Mouse (Mus musculus): Measurements from ENCODE around the gene Gde1. TPM values are rescaled to one million over a fixed set of nuclear protein-coding genes. Genes with fewer than 3 reads are reported as not detected.

The Gde1 gene
- total RNA-seq, 2 experiments from 2014 or later: 33.4 to 35.8 TPM

Other genes starting within 250 kb of the Gde1 start
- 1 to 10 TPM; 8.0 to 8.8 TPM for gene Itpripl2, start 213.8 kb downstream of the Gde1 start, total RNA-seq (2021)
- 10 to 100 TPM; 51.9 to 53.5 TPM for gene Coq7, start 172.4 kb downstream of the Gde1 start, total RNA-seq (2021)
- gene Tmc7, start 121.0 kb downstream of the Gde1 start, total RNA-seq (2021): 1 to 10 TPM; 7.3 to 7.9 TPM
- gene Tmc5, start 108.5 kb downstream of the Gde1 start, total RNA-seq (2021): under 1 TPM in 1 of 2 experiments, not detected in 1; 0.08 TPM
- 1 to 10 TPM; 1.9 to 2.3 TPM for gene Ccp110, start 6.8 kb upstream of the Gde1 start, total RNA-seq (2021)
- gene Vps35l, start 34.4 kb upstream of the Gde1 start, total RNA-seq (2021): 10 to 100 TPM; 17.7 to 20.2 TPM
- gene Iqck, start 150.0 kb upstream of the Gde1 start, total RNA-seq (2021): under 1 TPM in 1 of 2 experiments, not detected in 1; 0.52 TPM
- gene Knop1, start 150.5 kb upstream of the Gde1 start, total RNA-seq (2021): 10 to 100 TPM; 22.2 to 27.1 TPM

Measured in gastrocnemius, postnatal 36 days (tissue).